Mouse (Mus musculus): ENCODE measurements at regions not wholly inside any gene's neighbourhood (a gene's known extent, or its start where the extent isn't known, plus 50 kb on each side); places are given as distances from the start of the nearest gene placed in this dataset.
"Not testable (repeated sequence)": the region's sequence is repeated elsewhere in the genome, so short reads cannot be mapped to it uniquely, and the experiment has no call there.

DNA sequence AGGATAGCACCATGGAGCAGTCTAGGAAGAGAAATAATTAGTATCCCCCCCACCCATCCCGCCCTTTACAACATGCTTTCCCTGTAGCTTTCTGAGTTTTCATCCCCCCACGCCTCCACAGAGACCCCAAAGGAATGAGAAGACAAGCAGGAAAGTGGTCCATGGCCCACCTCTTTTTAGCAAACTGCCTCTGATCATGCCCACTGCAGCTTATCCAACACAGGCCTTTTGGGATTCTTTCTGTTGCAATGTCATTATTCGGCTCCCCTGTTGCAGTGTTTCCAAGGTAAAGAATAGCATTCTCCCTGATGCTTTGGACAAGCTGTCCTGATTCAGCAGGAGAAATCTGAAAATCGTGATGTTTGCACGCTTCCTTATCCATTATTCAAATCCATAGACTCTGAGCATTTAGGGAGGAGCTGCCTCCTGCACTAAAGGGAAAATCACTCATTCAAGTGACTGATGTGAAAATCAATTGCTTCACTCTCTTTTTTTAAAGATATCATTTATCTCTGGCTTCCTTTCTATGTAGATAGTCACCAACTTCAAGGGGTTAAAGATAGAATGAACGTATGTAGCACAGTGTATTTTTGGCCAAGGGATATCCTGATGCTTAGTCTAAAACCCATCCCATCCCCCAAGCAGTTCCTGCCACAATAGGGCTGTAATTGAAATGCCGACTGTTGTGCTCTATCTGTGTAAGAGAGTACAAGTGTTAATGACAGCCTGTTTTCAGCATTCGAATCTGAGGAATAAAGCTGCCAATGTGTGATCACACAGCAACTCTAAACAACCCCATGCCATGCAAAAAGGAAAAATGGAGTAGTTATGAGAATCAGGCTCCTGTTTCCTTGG lies 743.1 kb downstream of the Kcna4 start:
- CTCF ChIA-PET, result no interaction called here

DNA sequence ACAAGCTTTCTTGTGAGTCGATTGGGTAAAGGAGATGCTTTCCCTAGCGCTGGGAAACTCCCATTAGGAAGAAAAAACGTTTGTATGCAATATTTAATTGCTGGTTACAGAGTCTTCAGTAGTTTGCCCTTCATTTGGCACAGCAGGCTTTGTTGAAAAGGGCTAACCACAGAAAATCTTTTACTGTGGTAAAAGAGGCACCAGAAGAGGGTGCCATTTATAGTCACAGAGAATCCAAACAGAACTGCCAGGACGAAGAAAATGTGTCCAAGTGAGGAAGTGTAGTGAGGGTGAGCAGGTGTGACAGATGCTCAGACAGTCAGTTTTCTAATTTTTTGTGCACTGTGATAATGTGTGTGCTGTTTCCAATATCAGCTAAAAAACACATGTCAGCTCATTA lies 744.4 kb downstream of the Kcna4 start:
- CTCF ChIA-PET, result no interaction called here

DNA sequence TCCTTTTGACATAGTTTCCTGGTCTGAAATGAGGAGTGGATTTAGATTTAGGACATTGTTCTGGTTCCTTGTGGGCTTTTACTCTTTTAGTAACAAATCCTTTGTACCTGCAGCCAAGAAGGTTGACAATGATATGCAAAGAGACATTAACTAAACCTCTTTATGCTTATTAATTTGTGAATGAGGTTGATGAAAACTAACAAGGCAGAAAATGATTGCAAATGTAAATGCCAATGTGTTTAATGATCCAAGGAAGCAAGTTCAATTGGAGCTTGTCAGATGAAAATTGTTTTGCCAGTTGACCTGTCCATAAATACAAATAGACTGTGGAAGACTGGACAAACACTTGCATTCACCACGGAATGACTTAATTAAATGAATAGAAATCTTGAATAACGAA lies 751.6 kb downstream of the Kcna4 start:
- CTCF ChIA-PET, result no interaction called here

DNA sequence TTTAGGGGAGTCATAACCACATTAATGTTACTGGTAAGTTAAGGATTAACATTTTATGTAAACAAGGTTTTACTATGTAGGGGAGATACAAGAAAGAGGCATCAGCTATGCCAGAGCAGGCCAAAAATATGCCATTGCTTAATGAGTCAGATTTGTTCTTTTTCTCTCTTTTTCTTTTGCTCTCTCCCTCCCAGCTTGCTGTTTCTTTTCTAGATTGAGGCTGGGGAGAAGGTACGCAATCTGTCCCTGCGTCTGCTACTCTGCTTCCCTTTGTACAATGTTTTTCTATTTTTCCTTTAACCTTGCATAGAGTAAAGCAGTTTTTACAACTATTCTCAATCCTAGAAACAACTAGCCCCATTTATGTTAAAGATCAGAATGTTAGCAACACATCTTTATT lies 754.4 kb downstream of the Kcna4 start:
- CTCF ChIA-PET, result no interaction called here

DNA sequence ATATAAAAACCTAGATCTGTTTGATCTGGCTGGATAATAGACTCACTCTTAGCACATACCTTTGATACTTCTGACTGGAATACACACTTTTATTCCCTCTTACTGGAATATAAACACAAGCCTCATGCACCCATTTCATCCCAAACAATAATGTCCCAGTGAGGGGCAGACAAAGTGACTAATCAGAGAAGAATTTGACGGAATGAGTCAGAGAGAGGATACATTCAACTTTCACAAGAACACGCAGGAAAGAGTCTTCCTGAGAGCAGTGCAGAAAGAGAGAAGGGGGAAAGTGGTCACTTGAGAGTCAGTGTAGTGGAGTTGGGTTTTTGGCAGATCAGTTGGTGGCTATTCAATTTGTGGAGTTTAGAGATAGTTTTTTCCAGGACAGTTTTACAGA lies 755.6 kb downstream of the Kcna4 start:
- CTCF ChIA-PET, result no interaction called here

DNA sequence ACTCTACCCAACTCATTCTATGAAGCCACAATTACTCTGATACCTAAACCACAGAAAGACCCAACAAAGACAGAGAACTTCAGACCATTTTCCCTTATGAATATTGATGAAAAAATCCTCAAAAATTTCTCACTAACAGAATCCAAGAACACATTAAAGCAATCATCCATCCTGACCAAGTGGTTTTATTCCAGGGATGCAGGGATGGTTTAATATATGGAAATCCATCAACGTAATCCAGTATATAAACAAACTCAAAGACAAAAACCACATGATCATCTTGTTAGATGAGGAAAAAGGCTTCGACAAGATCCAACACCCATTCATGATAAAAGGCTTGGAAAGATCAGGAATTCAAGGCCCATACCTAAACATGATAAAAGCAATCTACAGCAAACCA lies 772.3 kb downstream of the Kcna4 start:
- CTCF ChIA-PET, result not testable (repeated sequence)

- CTCF ChIA-PET, result no interaction called here
Observed at GRCm38 (mm10) chr2:108083911-108084310, 793.5 kb downstream of the Kcna4 start.

- CTCF ChIA-PET, result no interaction called here
Observed at GRCm38 (mm10) chr2:108090266-108090665, 799.8 kb downstream of the Kcna4 start.

- CTCF ChIA-PET, result no interaction called here
Observed at GRCm38 (mm10) chr2:108097026-108097425, 806.6 kb downstream of the Kcna4 start.

- CTCF ChIA-PET, result no interaction called here
Observed at GRCm38 (mm10) chr2:108110140-108110539, 819.7 kb downstream of the Kcna4 start.

DNA sequence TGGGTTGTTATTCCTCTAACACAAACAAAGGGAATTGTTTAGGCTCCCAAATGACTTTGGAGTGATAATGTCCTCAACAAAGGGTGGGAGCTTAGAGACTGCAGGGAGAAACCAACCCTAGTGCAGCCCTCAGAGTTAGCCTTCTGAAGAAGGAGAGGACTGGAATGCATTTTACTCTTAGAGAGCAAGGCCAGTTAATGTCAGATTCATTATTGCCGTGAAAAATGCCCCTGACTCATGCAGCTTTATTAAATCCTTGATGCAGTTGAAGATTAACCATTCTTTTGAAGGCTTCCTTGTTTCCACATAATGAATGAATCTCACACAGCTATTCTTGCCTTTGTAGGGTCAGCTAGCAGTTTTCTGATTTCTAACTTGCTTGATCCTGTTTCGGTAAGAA lies 855.3 kb downstream of the Kcna4 start:
- CTCF ChIA-PET, result no interaction called here

GRCm38 (mm10) chr2:108148221-108148620 lies 857.8 kb downstream of the Kcna4 start:
- CTCF ChIA-PET, result no interaction called here

GRCm38 (mm10) chr2:108156189-108156588 lies 865.8 kb downstream of the Kcna4 start:
- CTCF ChIA-PET, result no interaction called here

GRCm38 (mm10) chr2:108157731-108158130 lies 867.3 kb downstream of the Kcna4 start:
- CTCF ChIA-PET, result interaction anchor here (0.6 kb wide), 1 partner anchor 160 kb away, joined by 5 read pairs; no protein-coding TSS in a partner anchor

DNA sequence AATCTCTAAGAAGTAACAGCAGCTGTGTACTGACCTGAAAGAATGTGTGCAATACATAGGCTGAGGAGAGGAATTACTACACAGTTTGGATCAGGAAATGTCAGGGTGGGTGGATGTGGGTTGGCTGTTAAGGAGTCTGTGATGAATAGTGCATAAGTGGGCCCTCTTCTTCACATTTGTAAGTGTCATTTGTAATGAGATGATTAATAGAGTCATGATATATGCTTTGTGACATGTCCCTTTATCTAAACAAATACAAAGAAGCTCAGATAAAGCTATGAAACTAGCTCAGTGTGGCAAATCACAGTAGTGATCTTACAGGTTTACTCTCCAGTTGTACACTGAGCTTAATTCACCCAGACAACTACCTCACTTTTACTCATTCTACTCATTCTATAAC lies 867.9 kb downstream of the Kcna4 start:
- CTCF ChIA-PET, result no interaction called here

- CTCF ChIA-PET, result no interaction called here
Observed at GRCm38 (mm10) chr2:108160865-108161264, 870.4 kb downstream of the Kcna4 start.

DNA sequence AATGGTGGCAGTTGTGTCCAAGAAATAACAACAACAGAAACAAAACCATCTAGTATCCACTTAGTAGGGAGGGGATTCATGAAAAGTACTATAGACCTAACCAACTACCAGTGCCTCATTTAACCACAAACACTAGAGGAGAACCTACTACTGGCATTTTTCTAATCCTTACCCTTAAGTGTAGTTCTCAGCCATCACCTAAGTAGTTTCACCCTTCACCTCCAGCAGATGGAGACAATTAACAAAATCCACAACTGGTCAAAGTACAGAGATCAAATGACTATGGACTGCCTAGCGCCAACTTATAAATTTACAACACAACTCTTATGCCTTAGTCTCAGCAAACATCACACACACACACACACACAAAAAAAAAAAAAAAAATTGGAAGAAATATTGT lies 874.6 kb downstream of the Kcna4 start:
- CTCF ChIA-PET, result no interaction called here
